Mouse (Mus musculus): ENCODE measurements at regions not wholly inside any gene's neighbourhood (a gene's known extent, or its start where the extent isn't known, plus 50 kb on each side); places are given as distances from the start of the nearest gene placed in this dataset.

- Histone ChIP-seq H3K27ac (replicated peaks; ENCODE audit: low read depth, low read length) (no peak overlapping the region), H3K9me3 (ENCODE audit: control insufficient read depth, low read length) (no peaks in the 10 kb centered on the region), H3K27me3 (ENCODE audit: control insufficient read depth, insufficient read depth, low read length) (no peaks in the 10 kb centered on the region), H3K36me3 (ENCODE audit: control insufficient read depth, insufficient read depth, low read length) (no peaks in the 10 kb centered on the region), H3K4me1 (ENCODE audit: control insufficient read depth, insufficient read depth, low read length) (no peaks in the 10 kb centered on the region), H3K9ac (replicated peaks; ENCODE audit: low read length) (no peak overlapping the region), H3K4me2 (ENCODE audit: low read length) (no peak overlapping the region), H3K4me3 (replicated peaks; ENCODE audit: low read depth, low read length) (no peak overlapping the region)
- ATAC-seq (ENCODE audit: low FRiP score, low TSS enrichment): no peak
- no peak for DNase-seq
- WGBS: 74% methylated on average over 6 of the region's 6 CpGs
These were observed 78.2 kb upstream of the Ccser1 start for GRCm38 (mm10) chr6:61101972-61102371.

GRCm38 (mm10) chr6:61103459-61104234 lies 76.5 kb upstream of the Ccser1 start:
- Histone ChIP-seq H3K4me3 (replicated peaks; ENCODE audit: low read depth, low read length) (no peak overlapping the region), H3K4me1 (ENCODE audit: control insufficient read depth, insufficient read depth, low read length) (no peaks in the 10 kb centered on the region), H3K9ac (replicated peaks; ENCODE audit: low read length) (no peak overlapping the region), H3K36me3 (ENCODE audit: control insufficient read depth, insufficient read depth, low read length) (no peaks in the 10 kb centered on the region), H3K4me2 (ENCODE audit: low read length) (no peak overlapping the region), H3K27me3 (ENCODE audit: control insufficient read depth, insufficient read depth, low read length) (no peaks in the 10 kb centered on the region), H3K27ac (replicated peaks; ENCODE audit: low read depth, low read length) (no peak overlapping the region), H3K9me3 (ENCODE audit: control insufficient read depth, low read length) (no peaks in the 10 kb centered on the region)
- DNase-seq: no peak
- WGBS: 45% methylated on average over 4 of the region's 4 CpGs
- no peak for ATAC-seq (ENCODE audit: low FRiP score, low TSS enrichment)

- WGBS: 83% methylated on average over 1 of the region's 1 CpGs
- no peaks in the 10 kb centered on the region for H3K4me1 ChIP-seq (ENCODE audit: control insufficient read depth, insufficient read depth, low read length)
- no peak overlapping the region for H3K4me3 ChIP-seq (replicated peaks; ENCODE audit: low read depth, low read length)
These were observed 64.9 kb upstream of the Ccser1 start for GRCm38 (mm10) chr6:61115250-61115649.

GRCm38 (mm10) chr6:61119590-61119989 lies 60.5 kb upstream of the Ccser1 start:
- no peak for ATAC-seq (ENCODE audit: low FRiP score, low TSS enrichment)
- Histone ChIP-seq H3K36me3 (ENCODE audit: control insufficient read depth, insufficient read depth, low read length) (no peaks in the 10 kb centered on the region), H3K27ac (replicated peaks; ENCODE audit: low read depth, low read length) (no peak overlapping the region), H3K9ac (replicated peaks; ENCODE audit: low read length) (no peak overlapping the region), H3K4me3 (replicated peaks; ENCODE audit: low read depth, low read length) (no peak overlapping the region), H3K4me1 (ENCODE audit: control insufficient read depth, insufficient read depth, low read length) (no peaks in the 10 kb centered on the region), H3K4me2 (ENCODE audit: low read length) (no peak overlapping the region), H3K9me3 (ENCODE audit: control insufficient read depth, low read length) (no peaks in the 10 kb centered on the region), H3K27me3 (ENCODE audit: control insufficient read depth, insufficient read depth, low read length) (no peaks in the 10 kb centered on the region)
- DNase-seq: no peak
- WGBS: 68% methylated on average over 2 of the region's 2 CpGs

More at GRCm38 (mm10) chr6:61115250-61115649, 64.9 kb upstream of the Ccser1 start:
- no peak for DNase-seq
- no peak overlapping the region for H3K4me2 ChIP-seq (ENCODE audit: low read length)
- ATAC-seq (ENCODE audit: low FRiP score, low TSS enrichment): no peak
- no peaks in the 10 kb centered on the region for H3K27me3 ChIP-seq (ENCODE audit: control insufficient read depth, insufficient read depth, low read length)
- no peaks in the 10 kb centered on the region for H3K36me3 ChIP-seq (ENCODE audit: control insufficient read depth, insufficient read depth, low read length)
- H3K9ac ChIP-seq (replicated peaks; ENCODE audit: low read length): no peak overlapping the region
- H3K27ac ChIP-seq (replicated peaks; ENCODE audit: low read depth, low read length): no peak overlapping the region
- no peaks in the 10 kb centered on the region for H3K9me3 ChIP-seq (ENCODE audit: control insufficient read depth, low read length)

GRCm38 (mm10) chr6:61125431-61125830 lies 54.7 kb upstream of the Ccser1 start:
- H3K27me3 ChIP-seq (ENCODE audit: control insufficient read depth, insufficient read depth, low read length): no peaks in the 10 kb centered on the region
- H3K9me3 ChIP-seq (ENCODE audit: control insufficient read depth, low read length): no peaks in the 10 kb centered on the region
- WGBS: 77% methylated on average over 3 of the region's 3 CpGs
- ATAC-seq (ENCODE audit: low FRiP score, low TSS enrichment) (no peak), DNase-seq (no peak)
- H3K9ac ChIP-seq (replicated peaks; ENCODE audit: low read length): no peak overlapping the region
- no peak overlapping the region for H3K4me2 ChIP-seq (ENCODE audit: low read length)
- H3K4me1 ChIP-seq (ENCODE audit: control insufficient read depth, insufficient read depth, low read length): no peaks in the 10 kb centered on the region
- H3K27ac ChIP-seq (replicated peaks; ENCODE audit: low read depth, low read length): no peak overlapping the region
- H3K36me3 ChIP-seq (ENCODE audit: control insufficient read depth, insufficient read depth, low read length): no peaks in the 10 kb centered on the region
- H3K4me3 ChIP-seq (replicated peaks; ENCODE audit: low read depth, low read length): no peak overlapping the region

- Histone ChIP-seq H3K9ac (replicated peaks; ENCODE audit: low read length) (no peak overlapping the region), H3K4me2 (ENCODE audit: low read length) (no peak overlapping the region), H3K9me3 (ENCODE audit: control insufficient read depth, low read length) (0 out of 2 replicates have a peak, but pooled peaks cover 2% of the 10 kb centered on the region), H3K4me3 (replicated peaks; ENCODE audit: low read depth, low read length) (no peak overlapping the region), H3K27ac (replicated peaks; ENCODE audit: low read depth, low read length) (no peak overlapping the region), H3K36me3 (ENCODE audit: control insufficient read depth, insufficient read depth, low read length) (no peaks in the 10 kb centered on the region), H3K4me1 (ENCODE audit: control insufficient read depth, insufficient read depth, low read length) (no peaks in the 10 kb centered on the region), H3K27me3 (ENCODE audit: control insufficient read depth, insufficient read depth, low read length) (no peaks in the 10 kb centered on the region)
- ATAC-seq (ENCODE audit: low FRiP score, low TSS enrichment) (no peak), DNase-seq (no peak)
- WGBS: 29% methylated on average over 1 of the region's 1 CpGs
These were observed 52.9 kb upstream of the Ccser1 start for GRCm38 (mm10) chr6:61127238-61127637.

GRCm38 (mm10) chr6:61128211-61128610 lies 51.9 kb upstream of the Ccser1 start:
- no peak overlapping the region for H3K4me3 ChIP-seq (replicated peaks; ENCODE audit: low read depth, low read length)
- H3K9ac ChIP-seq (replicated peaks; ENCODE audit: low read length): no peak overlapping the region
- H3K4me2 ChIP-seq (ENCODE audit: low read length): no peak overlapping the region
- WGBS: 89% methylated on average over 1 of the region's 1 CpGs
- no peaks in the 10 kb centered on the region for H3K27me3 ChIP-seq (ENCODE audit: control insufficient read depth, insufficient read depth, low read length)
- no peak for ATAC-seq (ENCODE audit: low FRiP score, low TSS enrichment)
- H3K4me1 ChIP-seq (ENCODE audit: control insufficient read depth, insufficient read depth, low read length): no peaks in the 10 kb centered on the region
- no peaks in the 10 kb centered on the region for H3K36me3 ChIP-seq (ENCODE audit: control insufficient read depth, insufficient read depth, low read length)
- DNase-seq: no peak
- H3K9me3 ChIP-seq (ENCODE audit: control insufficient read depth, low read length): 0 out of 2 replicates have a peak, but pooled peaks cover 2% of the 10 kb centered on the region
- no peak overlapping the region for H3K27ac ChIP-seq (replicated peaks; ENCODE audit: low read depth, low read length)
